Mouse (Mus musculus) heart, embryonic 14.5 days (tissue): Measurements from ENCODE around the gene Dydc2. TPM values are rescaled to one million over a fixed set of nuclear protein-coding genes. Genes with fewer than 3 reads are reported as not detected.

ENCODE experiments used
- ATAC-seq: fragments of 200-750 bp; cut with Nextera tagmentation; 2 replicates; pipeline ENCODE4 v1.8.0; 2017; ENCODE audit warnings: low read depth, moderate TSS enrichment; ENCODE audit not compliant: insufficient number of reproducible peaks, insufficient read depth, low FRiP score
- H3K27ac ChIP-seq, 2 experiments: fragments of 200-500 bp in 1 of 2; fragments of 300-500 bp in 1 of 2; sonication (generic) in 1 of 2; replicated peaks in 1 of 2; 2 replicates each; pipeline ENCODE4 v1.5.1; 2012 to 2014; ENCODE audit warnings: low read depth in 2 of 2, low read length in 2 of 2, control low read depth in 1 of 2, mild to moderate bottlenecking in 1 of 2, mixed read lengths in 1 of 2; ENCODE audit not compliant: control insufficient read depth in 1 of 2, insufficient read depth in 1 of 2
- H3K27me3 ChIP-seq: fragments of 300-500 bp; sonication (generic); 2 replicates; pipeline ENCODE4 v1.6.1; 2014; ENCODE audit warnings: mild to moderate bottlenecking, low read length, control low read depth; ENCODE audit not compliant: control insufficient read depth, insufficient read depth
- H3K36me3 ChIP-seq: fragments of 300-500 bp; sonication (generic); 2 replicates; pipeline ENCODE4 v1.6.1; 2014; ENCODE audit warnings: mild to moderate bottlenecking, control low read depth, low read length, mixed read lengths; ENCODE audit not compliant: control insufficient read depth, insufficient read depth
- H3K4me1 ChIP-seq, 2 experiments: fragments of 200-500 bp in 1 of 2; fragments of 300-500 bp in 1 of 2; sonication (generic) in 1 of 2; 2 replicates each; pipeline ENCODE4 v1.6.1; 2012 to 2014; ENCODE audit warnings: low read length in 2 of 2, control low read depth in 1 of 2, mixed read lengths in 1 of 2; ENCODE audit not compliant: control insufficient read depth in 2 of 2, insufficient read depth in 2 of 2
- H3K4me2 ChIP-seq: fragments of 300-500 bp; sonication (generic); 2 replicates; pipeline ENCODE4 v1.6.1; 2014; ENCODE audit warnings: mild to moderate bottlenecking, low read length
- H3K4me3 ChIP-seq, 2 experiments: fragments of 200-500 bp in 1 of 2; fragments of 300-500 bp in 1 of 2; sonication (generic) in 1 of 2; 2 replicates each; pipeline ENCODE4 v1.5.1; 2012 to 2014; ENCODE audit warnings: low read length in 2 of 2, mild to moderate bottlenecking in 2 of 2, control low read depth in 1 of 2, low read depth in 1 of 2, moderate library complexity in 1 of 2; ENCODE audit not compliant: control insufficient read depth in 1 of 2, insufficient read depth in 1 of 2
- H3K9ac ChIP-seq: fragments of 300-500 bp; sonication (generic); 2 replicates; pipeline ENCODE4 v1.6.1; 2014; ENCODE audit warnings: mild to moderate bottlenecking, low read length
- H3K9me3 ChIP-seq: fragments of 300-500 bp; sonication (generic); 2 replicates; pipeline ENCODE4 v1.6.1; 2016; ENCODE audit warnings: low read length, control low read depth; ENCODE audit not compliant: control insufficient read depth
- WGBS: fragments of 180-500 bp; shearing (Covaris S2); extraction: QIAGEN DNeasy Blood & Tissue Kit; methylation state at CpG from one replicate; pipeline ENCODE4 v1.1.7; 2014; 5-methylcytosine and 5-hydroxymethylcytosine counted together
- polyA plus RNA-seq: library from polyadenylated mRNA; unstranded; fragments of >200 nt; fragmentation: Nextera tagmentation; extraction: Ambion mirVana; gene quantifications from 2 replicates; pipeline ENCODE4 v1.2.1, GENCODE M21; 2014

The Dydc2 gene
- polyA plus RNA-seq, 1 experiment from 2014 or later, result 0.34 TPM

GRCm38 (mm10) chr14:41100712-41101111 lies 31.7 kb upstream of the Dydc2 start:
- WGBS, result 75% methylated on average over 3 of the region's 3 CpGs
- Histone ChIP-seq H3K4me2 (no peak overlapping the region), H3K9ac (no peak overlapping the region), H3K9me3 (no peaks in the 10 kb centered on the region), H3K4me3 (no peak overlapping the region), H3K4me1 (peaks cover 0 to 4% of the 10 kb centered on the region in 2 experiments; a peak in 2 of 4 replicates), H3K27me3 (no peaks in the 10 kb centered on the region), H3K36me3 (no peaks in the 10 kb centered on the region), H3K27ac (no peak overlapping the region)
- ATAC-seq, result no peak

- Histone ChIP-seq H3K27me3 (no peaks in the 10 kb centered on the region), H3K36me3 (no peaks in the 10 kb centered on the region), H3K27ac (no peak overlapping the region), H3K4me1 (no peaks in the 10 kb centered on the region), H3K9me3 (no peaks in the 10 kb centered on the region), H3K4me3 (no peak overlapping the region), H3K4me2 (no peak overlapping the region), H3K9ac (no peak overlapping the region)
- 90% methylated on average over 1 of the region's 1 CpGs for WGBS
- no peak for ATAC-seq
Measured at GRCm38 (mm10) chr14:41098726-41099125, 29.7 kb upstream of the Dydc2 start.

- no peaks in the 10 kb centered on the region for H3K4me1 ChIP-seq
- H3K27me3 ChIP-seq, result no peaks in the 10 kb centered on the region
- H3K9me3 ChIP-seq, result no peaks in the 10 kb centered on the region
- WGBS, result 86% methylated on average over 3 of the region's 3 CpGs
- no peak overlapping the region for H3K27ac ChIP-seq
- H3K36me3 ChIP-seq, result no peaks in the 10 kb centered on the region
- H3K4me2 ChIP-seq, result no peak overlapping the region
- no peak overlapping the region for H3K9ac ChIP-seq
- ATAC-seq, result no peak
- no peak overlapping the region for H3K4me3 ChIP-seq
Measured at GRCm38 (mm10) chr14:41096296-41096860, 27.4 kb upstream of the Dydc2 start.

- Histone ChIP-seq H3K4me2 (no peak overlapping the region), H3K27me3 (no peaks in the 10 kb centered on the region), H3K9me3 (no peaks in the 10 kb centered on the region), H3K36me3 (no peaks in the 10 kb centered on the region), H3K4me3 (no peak overlapping the region), H3K9ac (no peak overlapping the region), H3K4me1 (no peaks in the 10 kb centered on the region), H3K27ac (no peak overlapping the region)
- WGBS, result 31% methylated on average over 1 of the region's 1 CpGs
- ATAC-seq, result no peak
Measured at GRCm38 (mm10) chr14:41094114-41094513, 25.1 kb upstream of the Dydc2 start.

GRCm38 (mm10) chr14:41090777-41091176 lies 21.8 kb upstream of the Dydc2 start:
- Histone ChIP-seq H3K4me3 (no peak overlapping the region), H3K36me3 (no peaks in the 10 kb centered on the region), H3K9ac (no peak overlapping the region), H3K4me2 (no peak overlapping the region), H3K9me3 (no peaks in the 10 kb centered on the region), H3K4me1 (no peaks in the 10 kb centered on the region), H3K27ac (no peak overlapping the region), H3K27me3 (no peaks in the 10 kb centered on the region)
- ATAC-seq, result no peak
- WGBS, result 40% methylated on average over 8 of the region's 8 CpGs

GRCm38 (mm10) chr14:41087509-41087908 lies 18.5 kb upstream of the Dydc2 start:
- Histone ChIP-seq H3K4me3 (no peak overlapping the region), H3K4me1 (no peaks in the 10 kb centered on the region), H3K9me3 (no peaks in the 10 kb centered on the region), H3K27ac (no peak overlapping the region), H3K4me2 (no peak overlapping the region), H3K36me3 (no peaks in the 10 kb centered on the region), H3K27me3 (no peaks in the 10 kb centered on the region), H3K9ac (no peak overlapping the region)
- no peak for ATAC-seq
- 88% methylated on average over 1 of the region's 1 CpGs for WGBS

GRCm38 (mm10) chr14:41082408-41082807 lies 13.4 kb upstream of the Dydc2 start:
- no peak overlapping the region for H3K4me2 ChIP-seq
- peaks cover 0 to 2% of the 10 kb centered on the region in 2 experiments; a peak in 2 of 4 replicates for H3K4me1 ChIP-seq
- no peaks in the 10 kb centered on the region for H3K9me3 ChIP-seq
- no peak overlapping the region for H3K4me3 ChIP-seq
- no peaks in the 10 kb centered on the region for H3K27me3 ChIP-seq
- no peak overlapping the region for H3K9ac ChIP-seq
- no peak for ATAC-seq
- H3K27ac ChIP-seq, result no peak overlapping the region
- WGBS, result 85% methylated on average over 2 of the region's 2 CpGs
- no peaks in the 10 kb centered on the region for H3K36me3 ChIP-seq

GRCm38 (mm10) chr14:41072944-41073275 lies 3.9 kb upstream of the Dydc2 start:
- 3% methylated on average over 8 of the region's 8 CpGs for WGBS
- Histone ChIP-seq H3K9ac (peak overlapping the region; percentile 34; the same call in 1 of the 2 replicates), H3K9me3 (no peaks in the 10 kb centered on the region), H3K36me3 (no peaks in the 10 kb centered on the region), H3K27me3 (no peaks in the 10 kb centered on the region), H3K27ac (no peak overlapping the region), H3K4me3 (peak overlapping the region; percentile 46 to 57), H3K4me1 (peaks cover 4 to 5% of the 10 kb centered on the region in 2 experiments), H3K4me2 (peak overlapping the region; percentile 71)
- no peak for ATAC-seq
